Mouse (Mus musculus): Measurements from ENCODE around the gene Dscam. TPM values are rescaled to one million over a fixed set of nuclear protein-coding genes. Genes with fewer than 3 reads are reported as not detected.

The Dscam gene
- polyA plus RNA-seq, 1 experiment from 2014 or later = not detected

- 69% methylated on average over 2 of the region's 2 CpGs for WGBS
- no peak for ATAC-seq (ENCODE audit: insufficient number of reproducible peaks, insufficient read depth, low FRiP score, low read depth)
- Histone ChIP-seq H3K27ac (replicated peaks in 1 of 2; ENCODE audit: control insufficient read depth in 1 of 2, insufficient read depth in 1 of 2, low read depth in 2 of 2, low read length in 2 of 2) (no peak overlapping the region), H3K4me2 (ENCODE audit: low read length) (no peak overlapping the region), H3K36me3 (ENCODE audit: control insufficient read depth, insufficient read depth, low read length) (no peaks in the 10 kb centered on the region), H3K4me1 (ENCODE audit: control insufficient read depth in 2 of 2, insufficient read depth in 2 of 2, low read length in 2 of 2) (no peaks in the 10 kb centered on the region; a peak in 1 of 4 replicates), H3K27me3 (ENCODE audit: control insufficient read depth, insufficient read depth, low read length) (no peaks in the 10 kb centered on the region), H3K9me3 (ENCODE audit: control insufficient read depth, low read length) (no peaks in the 10 kb centered on the region), H3K9ac (ENCODE audit: low read length) (no peak overlapping the region), H3K4me3 (ENCODE audit: control insufficient read depth in 1 of 2, insufficient read depth in 1 of 2, low read depth in 1 of 2, low read length in 2 of 2) (no peak overlapping the region)
Observed at GRCm38 (mm10) chr16:96970412-96970811, 200.1 kb downstream of the Dscam start.

- no peaks in the 10 kb centered on the region for H3K27me3 ChIP-seq (ENCODE audit: control insufficient read depth, insufficient read depth, low read length)
- no peaks in the 10 kb centered on the region for H3K36me3 ChIP-seq (ENCODE audit: control insufficient read depth, insufficient read depth, low read length)
- no peak overlapping the region for H3K4me2 ChIP-seq (ENCODE audit: low read length)
- H3K4me3 ChIP-seq (ENCODE audit: control insufficient read depth in 1 of 2, insufficient read depth in 1 of 2, low read depth in 1 of 2, low read length in 2 of 2) = no peak overlapping the region
- no peak overlapping the region for H3K9ac ChIP-seq (ENCODE audit: low read length)
- 44% methylated on average over 2 of the region's 2 CpGs for WGBS
- ATAC-seq (ENCODE audit: insufficient number of reproducible peaks, insufficient read depth, low FRiP score, low read depth) = no peak
- H3K9me3 ChIP-seq (ENCODE audit: control insufficient read depth, low read length) = no peaks in the 10 kb centered on the region
- no peaks in the 10 kb centered on the region; a peak in 1 of 4 replicates for H3K4me1 ChIP-seq (ENCODE audit: control insufficient read depth in 2 of 2, insufficient read depth in 2 of 2, low read length in 2 of 2)
- H3K27ac ChIP-seq (replicated peaks in 1 of 2; ENCODE audit: control insufficient read depth in 1 of 2, insufficient read depth in 1 of 2, low read depth in 2 of 2, low read length in 2 of 2) = no peak overlapping the region
Observed at GRCm38 (mm10) chr16:96969643-96970042, 200.9 kb downstream of the Dscam start.

DNA sequence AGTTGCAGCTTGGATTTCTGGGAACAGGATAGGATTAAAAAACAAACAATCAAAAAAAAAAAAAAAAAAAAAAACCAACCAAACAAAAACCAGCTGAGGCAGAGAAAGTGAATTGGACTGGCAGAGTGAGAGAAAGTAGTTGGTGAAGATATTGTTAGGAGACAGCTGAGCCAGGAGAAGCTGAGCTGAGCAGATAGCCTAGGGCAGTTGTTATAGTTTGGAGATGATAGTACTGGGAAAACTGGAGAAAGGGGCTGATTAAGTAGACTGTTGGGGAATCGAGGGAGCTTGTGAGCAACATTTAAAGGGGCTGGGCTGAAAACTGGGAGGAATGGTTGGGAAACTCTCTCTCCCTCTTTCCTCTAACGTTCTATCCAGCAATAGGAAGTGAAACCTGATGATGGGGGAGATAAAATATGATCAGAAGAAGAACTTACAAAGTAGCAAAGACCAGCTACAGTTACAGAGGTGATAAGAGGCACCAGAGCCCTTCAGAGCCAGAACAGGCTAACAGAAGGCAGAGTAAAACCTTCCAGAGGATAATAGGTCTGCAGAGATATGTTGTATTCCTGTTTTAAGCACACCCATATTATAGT is 201.6 kb downstream of the Dscam start:
- H3K9ac ChIP-seq (ENCODE audit: low read length) = no peak overlapping the region
- 49% methylated on average over 2 of the region's 2 CpGs for WGBS
- ATAC-seq (ENCODE audit: insufficient number of reproducible peaks, insufficient read depth, low FRiP score, low read depth) = no peak
- no peak overlapping the region for H3K4me3 ChIP-seq (ENCODE audit: control insufficient read depth in 1 of 2, insufficient read depth in 1 of 2, low read depth in 1 of 2, low read length in 2 of 2)
- no peaks in the 10 kb centered on the region; a peak in 1 of 4 replicates for H3K4me1 ChIP-seq (ENCODE audit: control insufficient read depth in 2 of 2, insufficient read depth in 2 of 2, low read length in 2 of 2)
- H3K9me3 ChIP-seq (ENCODE audit: control insufficient read depth, low read length) = no peaks in the 10 kb centered on the region
- no peaks in the 10 kb centered on the region for H3K36me3 ChIP-seq (ENCODE audit: control insufficient read depth, insufficient read depth, low read length)
- H3K4me2 ChIP-seq (ENCODE audit: low read length) = no peak overlapping the region
- H3K27ac ChIP-seq (replicated peaks in 1 of 2; ENCODE audit: control insufficient read depth in 1 of 2, insufficient read depth in 1 of 2, low read depth in 2 of 2, low read length in 2 of 2) = no peak overlapping the region
- no peaks in the 10 kb centered on the region for H3K27me3 ChIP-seq (ENCODE audit: control insufficient read depth, insufficient read depth, low read length)

- 81% methylated on average over 3 of the region's 3 CpGs for WGBS
- Histone ChIP-seq H3K36me3 (ENCODE audit: control insufficient read depth, insufficient read depth, low read length) (no peaks in the 10 kb centered on the region), H3K4me3 (ENCODE audit: control insufficient read depth in 1 of 2, insufficient read depth in 1 of 2, low read depth in 1 of 2, low read length in 2 of 2) (no peak overlapping the region), H3K27me3 (ENCODE audit: control insufficient read depth, insufficient read depth, low read length) (no peaks in the 10 kb centered on the region), H3K27ac (replicated peaks in 1 of 2; ENCODE audit: control insufficient read depth in 1 of 2, insufficient read depth in 1 of 2, low read depth in 2 of 2, low read length in 2 of 2) (no peak overlapping the region), H3K4me2 (ENCODE audit: low read length) (no peak overlapping the region), H3K4me1 (ENCODE audit: control insufficient read depth in 2 of 2, insufficient read depth in 2 of 2, low read length in 2 of 2) (no peaks in the 10 kb centered on the region), H3K9me3 (ENCODE audit: control insufficient read depth, low read length) (no peaks in the 10 kb centered on the region), H3K9ac (ENCODE audit: low read length) (no peak overlapping the region)
- no peak for ATAC-seq (ENCODE audit: insufficient number of reproducible peaks, insufficient read depth, low FRiP score, low read depth)
Observed at GRCm38 (mm10) chr16:96959695-96960094, 210.9 kb downstream of the Dscam start.

GRCm38 (mm10) chr16:96945468-96946302 is 224.9 kb downstream of the Dscam start:
- Histone ChIP-seq H3K4me3 (ENCODE audit: control insufficient read depth in 1 of 2, insufficient read depth in 1 of 2, low read depth in 1 of 2, low read length in 2 of 2) (no peak overlapping the region), H3K27me3 (ENCODE audit: control insufficient read depth, insufficient read depth, low read length) (no peaks in the 10 kb centered on the region), H3K36me3 (ENCODE audit: control insufficient read depth, insufficient read depth, low read length) (no peaks in the 10 kb centered on the region), H3K4me2 (ENCODE audit: low read length) (no peak overlapping the region), H3K4me1 (ENCODE audit: control insufficient read depth in 2 of 2, insufficient read depth in 2 of 2, low read length in 2 of 2) (no peaks in the 10 kb centered on the region), H3K27ac (replicated peaks in 1 of 2; ENCODE audit: control insufficient read depth in 1 of 2, insufficient read depth in 1 of 2, low read depth in 2 of 2, low read length in 2 of 2) (no peak overlapping the region), H3K9me3 (ENCODE audit: control insufficient read depth, low read length) (no peaks in the 10 kb centered on the region), H3K9ac (ENCODE audit: low read length) (no peak overlapping the region)
- no peak for ATAC-seq (ENCODE audit: insufficient number of reproducible peaks, insufficient read depth, low FRiP score, low read depth)
- WGBS = 46% methylated on average over 11 of the region's 11 CpGs

GRCm38 (mm10) chr16:96943648-96944047 is 226.9 kb downstream of the Dscam start:
- no peaks in the 10 kb centered on the region for H3K9me3 ChIP-seq (ENCODE audit: control insufficient read depth, low read length)
- H3K27me3 ChIP-seq (ENCODE audit: control insufficient read depth, insufficient read depth, low read length) = no peaks in the 10 kb centered on the region
- WGBS = 83% methylated on average over 2 of the region's 2 CpGs
- no peak for ATAC-seq (ENCODE audit: insufficient number of reproducible peaks, insufficient read depth, low FRiP score, low read depth)
- H3K36me3 ChIP-seq (ENCODE audit: control insufficient read depth, insufficient read depth, low read length) = no peaks in the 10 kb centered on the region
- H3K4me3 ChIP-seq (ENCODE audit: control insufficient read depth in 1 of 2, insufficient read depth in 1 of 2, low read depth in 1 of 2, low read length in 2 of 2) = no peak overlapping the region
- no peak overlapping the region for H3K27ac ChIP-seq (replicated peaks in 1 of 2; ENCODE audit: control insufficient read depth in 1 of 2, insufficient read depth in 1 of 2, low read depth in 2 of 2, low read length in 2 of 2)
- no peak overlapping the region for H3K9ac ChIP-seq (ENCODE audit: low read length)
- no peak overlapping the region for H3K4me2 ChIP-seq (ENCODE audit: low read length)
- H3K4me1 ChIP-seq (ENCODE audit: control insufficient read depth in 2 of 2, insufficient read depth in 2 of 2, low read length in 2 of 2) = no peaks in the 10 kb centered on the region

DNA sequence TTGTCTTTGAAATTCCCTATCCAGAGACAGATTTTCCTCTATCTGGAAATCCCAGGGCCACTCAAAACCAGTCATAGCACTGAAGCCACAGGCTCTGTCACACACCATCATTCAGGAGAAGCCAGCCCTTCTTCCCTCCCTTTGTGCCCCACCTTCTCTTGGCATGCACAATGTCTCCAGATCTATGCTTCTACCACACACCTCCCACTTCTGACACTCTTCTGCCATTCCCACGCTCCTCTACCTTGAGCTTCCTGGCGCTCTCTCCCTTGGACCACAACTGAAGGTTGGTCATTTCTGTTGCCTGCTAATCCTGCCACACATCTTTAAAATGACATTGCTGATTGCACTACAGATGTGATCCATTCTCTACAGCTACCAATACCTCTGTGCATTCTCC is 235.8 kb downstream of the Dscam start:
- Histone ChIP-seq H3K9me3 (ENCODE audit: control insufficient read depth, low read length) (no peaks in the 10 kb centered on the region), H3K4me3 (ENCODE audit: control insufficient read depth in 1 of 2, insufficient read depth in 1 of 2, low read depth in 1 of 2, low read length in 2 of 2) (no peak overlapping the region), H3K4me1 (ENCODE audit: control insufficient read depth in 2 of 2, insufficient read depth in 2 of 2, low read length in 2 of 2) (peaks cover 0 to 2% of the 10 kb centered on the region in 2 experiments; a peak in 1 of 4 replicates), H3K36me3 (ENCODE audit: control insufficient read depth, insufficient read depth, low read length) (no peaks in the 10 kb centered on the region), H3K27me3 (ENCODE audit: control insufficient read depth, insufficient read depth, low read length) (no peaks in the 10 kb centered on the region), H3K9ac (ENCODE audit: low read length) (no peak overlapping the region), H3K4me2 (ENCODE audit: low read length) (no peak overlapping the region), H3K27ac (replicated peaks in 1 of 2; ENCODE audit: control insufficient read depth in 1 of 2, insufficient read depth in 1 of 2, low read depth in 2 of 2, low read length in 2 of 2) (no peak overlapping the region)
- no peak for ATAC-seq (ENCODE audit: insufficient number of reproducible peaks, insufficient read depth, low FRiP score, low read depth)
- 87% methylated on average over 2 of the region's 2 CpGs for WGBS

Data from heart, embryonic 14.5 days (tissue).